Mouse (Mus musculus): ENCODE results near the gene Cmya5.

- TF ChIP-seq POLR2A (IDR thresholded peaks at IDR 0.05; ENCODE audit: borderline replicate concordance, control insufficient read depth, low read depth, low read length) = no peak
- no peak for TF ChIP-seq CTCF (IDR thresholded peaks at IDR 0.05; ENCODE audit: control insufficient read depth, insufficient read depth, low read length)
These were observed 7.4 kb downstream of the Cmya5 start for GRCm38 (mm10) chr13:93137098-93137497.

Measured in bone marrow, adult 2 months (tissue).